Mouse (Mus musculus) hindbrain, embryonic 16.5 days (tissue): ENCODE results near the gene Epb41l1. TPM values are rescaled to one million over a fixed set of nuclear protein-coding genes. Genes with fewer than 3 reads are reported as not detected.

ENCODE experiments used
- ATAC-seq: fragments of 200-750 bp; cut with Nextera tagmentation; 2 replicates; pipeline ENCODE4 v1.8.0; 2017; ENCODE audit warnings: moderate TSS enrichment, moderate library complexity
- H3K27ac ChIP-seq: fragments of 300-500 bp; sonication (generic); 2 replicates; pipeline ENCODE4 v1.5.1; 2014; ENCODE audit warnings: low read depth, mild to moderate bottlenecking, control low read depth, low read length, moderate library complexity
- H3K27me3 ChIP-seq: fragments of 300-500 bp; sonication (generic); replicated peaks from 2 replicates; pipeline ENCODE4 v1.6.1; 2014; ENCODE audit warnings: low read length; ENCODE audit not compliant: control insufficient read depth, insufficient read depth
- H3K36me3 ChIP-seq: fragments of 300-500 bp; sonication (generic); 2 replicates; pipeline ENCODE4 v1.6.1; 2014; ENCODE audit warnings: mild to moderate bottlenecking, low read length, moderate library complexity, mixed read lengths; ENCODE audit not compliant: control insufficient read depth, insufficient read depth
- H3K4me1 ChIP-seq: fragments of 300-500 bp; sonication (generic); 2 replicates; pipeline ENCODE4 v1.6.1; 2014; ENCODE audit warnings: low read depth, low read length; ENCODE audit not compliant: control insufficient read depth, insufficient read depth
- H3K4me2 ChIP-seq: fragments of 300-500 bp; sonication (generic); 2 replicates; pipeline ENCODE4 v1.6.1; 2014; ENCODE audit warnings: mild to moderate bottlenecking, low read length, control low read depth, moderate library complexity
- H3K4me3 ChIP-seq: fragments of 300-500 bp; sonication (generic); 2 replicates; pipeline ENCODE4 v1.5.1; 2014; ENCODE audit warnings: mild to moderate bottlenecking, low read length, control low read depth, moderate library complexity
- H3K9ac ChIP-seq: fragments of 300-500 bp; sonication (generic); 2 replicates; pipeline ENCODE4 v1.6.1; 2014; ENCODE audit warnings: low read depth, mild to moderate bottlenecking, control low read depth, low read length, moderate library complexity
- H3K9me3 ChIP-seq: fragments of 300-500 bp; sonication (generic); 2 replicates; pipeline ENCODE4 v1.6.1; 2014; ENCODE audit warnings: mild to moderate bottlenecking, low read length, moderate library complexity; ENCODE audit not compliant: control insufficient read depth
- WGBS: fragments of 180-500 bp; shearing (Covaris S2); extraction: QIAGEN DNeasy Blood & Tissue Kit; methylation state at CpG from one replicate; pipeline ENCODE4 v1.1.7; 2014; 5-methylcytosine and 5-hydroxymethylcytosine counted together
- polyA plus RNA-seq: library from polyadenylated mRNA; unstranded; fragments of >200 nt; fragmentation: Nextera tagmentation; extraction: Ambion mirVana; gene quantifications from 2 replicates; pipeline ENCODE4 v1.2.1, GENCODE M21; 2015

Gene Epb41l1
- polyA plus RNA-seq, 1 experiment from 2014 or later, result 17.0 TPM

DNA sequence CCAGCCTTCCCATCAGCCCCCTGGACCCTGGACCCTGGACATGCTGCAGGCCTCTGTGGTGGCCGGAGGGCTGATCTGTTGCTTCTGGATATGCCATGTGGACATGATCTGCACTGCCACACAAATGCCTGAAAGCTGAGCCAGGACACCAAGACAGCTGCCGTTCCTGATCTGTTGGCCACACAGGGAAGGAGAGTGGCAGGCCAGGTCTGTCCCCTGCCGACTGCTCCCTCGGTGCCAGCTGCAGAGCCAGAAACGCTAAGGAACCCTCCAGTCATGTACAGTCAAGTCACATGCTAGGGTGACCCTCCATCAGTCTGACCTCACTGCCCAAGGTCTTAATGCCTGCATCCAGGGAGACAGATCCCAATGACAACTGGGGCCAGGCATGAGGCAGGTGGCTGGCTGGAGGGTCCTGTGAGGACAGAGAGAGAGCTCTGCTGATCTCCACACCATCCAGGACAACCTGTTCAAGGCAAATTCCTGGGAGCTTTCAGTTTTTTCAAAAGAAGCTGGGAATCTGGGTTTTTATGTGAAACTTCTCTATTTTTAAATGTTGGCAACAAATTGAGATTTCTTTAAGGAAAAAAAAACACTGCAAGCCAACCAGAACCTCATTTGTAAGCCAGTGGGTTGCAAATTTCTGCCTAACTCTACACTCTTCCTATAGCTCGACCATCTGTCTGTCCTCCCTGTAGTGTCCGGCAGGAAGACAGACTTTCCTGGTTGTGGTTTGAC is 156.3 kb downstream of the Epb41l1 start:
- 75% methylated on average over 7 of the region's 7 CpGs for WGBS
- Histone ChIP-seq H3K36me3 (no peaks in the 10 kb centered on the region), H3K27ac (no peak overlapping the region)

DNA sequence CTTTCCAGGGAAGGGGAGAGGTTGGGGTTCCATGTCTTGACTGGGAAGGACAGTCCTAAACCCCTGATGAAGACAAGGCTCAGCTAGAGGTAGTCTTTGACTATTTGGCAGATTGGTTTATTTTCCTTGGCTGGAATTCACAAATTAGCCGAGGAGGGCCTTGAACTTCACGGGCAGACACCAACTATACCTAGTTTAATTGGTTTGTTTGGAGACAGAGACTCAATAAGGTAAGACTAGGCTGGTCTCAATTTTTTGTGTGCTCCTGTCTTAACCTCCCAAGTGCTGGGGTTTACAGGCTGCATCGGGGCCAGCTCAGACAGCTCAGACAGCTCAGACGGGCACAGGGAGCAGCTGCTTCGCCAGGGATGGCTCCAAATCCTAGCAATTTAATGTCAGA is 159.8 kb downstream of the Epb41l1 start:
- no peaks in the 10 kb centered on the region for H3K9me3 ChIP-seq
- H3K4me1 ChIP-seq, result peaks cover 9% of the 10 kb centered on the region
- no peak overlapping the region for H3K4me2 ChIP-seq
- no peaks in the 10 kb centered on the region for H3K27me3 ChIP-seq
- ATAC-seq, result no peak
- H3K36me3 ChIP-seq, result no peaks in the 10 kb centered on the region
- H3K9ac ChIP-seq, result no peak overlapping the region
- H3K4me3 ChIP-seq, result no peak overlapping the region
- WGBS, result 67% methylated on average over 5 of the region's 5 CpGs
- H3K27ac ChIP-seq, result no peak overlapping the region

More for the DNA sequence above, 156.3 kb downstream of the Epb41l1 start:
- no peak for ATAC-seq
- Histone ChIP-seq H3K4me1 (no peaks in the 10 kb centered on the region; the same call in 1 of the 2 replicates), H3K27me3 (no peaks in the 10 kb centered on the region), H3K4me3 (no peak overlapping the region), H3K9me3 (no peaks in the 10 kb centered on the region), H3K9ac (no peak overlapping the region), H3K4me2 (no peak overlapping the region)

DNA sequence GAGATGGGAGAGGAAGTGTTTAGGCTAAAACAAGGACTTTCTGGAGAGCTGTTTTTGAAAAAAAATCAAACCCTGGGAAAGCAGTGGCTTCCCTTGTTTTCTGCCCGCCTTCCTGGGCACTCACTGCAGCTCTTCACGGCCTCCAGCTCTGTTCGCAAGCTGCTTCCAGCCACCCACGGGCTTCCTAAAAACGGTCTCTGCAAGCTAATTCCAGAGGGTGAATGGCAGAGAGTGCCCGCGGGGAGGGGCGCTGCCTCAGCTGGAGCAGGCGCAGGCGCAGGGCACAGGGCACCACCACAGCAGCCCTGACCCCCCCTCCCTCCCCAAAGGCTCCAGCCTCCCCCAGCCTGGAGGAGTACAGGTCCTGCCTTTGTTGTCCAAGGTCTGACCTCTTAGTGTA is 160.5 kb downstream of the Epb41l1 start:
- no peak overlapping the region for H3K9ac ChIP-seq
- H3K4me1 ChIP-seq, result peaks cover 12% of the 10 kb centered on the region
- H3K9me3 ChIP-seq, result no peaks in the 10 kb centered on the region
- 47% methylated on average over 10 of the region's 10 CpGs for WGBS
- H3K27ac ChIP-seq, result no peak overlapping the region; the same call in 1 of the 2 replicates
- no peak overlapping the region for H3K4me3 ChIP-seq
- peak; percentile 45; the same call in 1 of the 2 replicates for ATAC-seq
- H3K4me2 ChIP-seq, result no peak overlapping the region
- H3K36me3 ChIP-seq, result no peaks in the 10 kb centered on the region
- no peaks in the 10 kb centered on the region for H3K27me3 ChIP-seq

DNA sequence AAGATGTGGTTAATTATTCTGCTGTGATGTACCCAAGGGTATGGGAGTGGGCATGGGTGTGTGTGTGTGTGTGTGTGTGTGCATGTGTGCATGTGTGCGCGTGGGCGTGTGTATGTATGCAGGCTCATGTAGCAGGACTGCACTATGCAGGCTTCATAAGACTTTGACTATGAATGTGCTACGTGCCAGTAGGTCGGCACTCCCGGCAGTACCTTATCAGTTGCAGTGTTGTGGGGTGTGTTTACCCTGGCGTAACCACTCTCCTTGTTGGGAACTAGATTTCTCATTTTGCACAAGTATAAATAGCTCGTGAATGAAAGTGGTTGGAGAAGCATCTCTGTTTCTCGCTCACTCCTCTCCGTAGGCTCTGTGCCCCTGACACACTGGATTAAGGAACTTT is 162.2 kb downstream of the Epb41l1 start:
- 88% methylated on average over 10 of the region's 10 CpGs for WGBS
- no peak for ATAC-seq
- H3K36me3 ChIP-seq, result no peaks in the 10 kb centered on the region

DNA sequence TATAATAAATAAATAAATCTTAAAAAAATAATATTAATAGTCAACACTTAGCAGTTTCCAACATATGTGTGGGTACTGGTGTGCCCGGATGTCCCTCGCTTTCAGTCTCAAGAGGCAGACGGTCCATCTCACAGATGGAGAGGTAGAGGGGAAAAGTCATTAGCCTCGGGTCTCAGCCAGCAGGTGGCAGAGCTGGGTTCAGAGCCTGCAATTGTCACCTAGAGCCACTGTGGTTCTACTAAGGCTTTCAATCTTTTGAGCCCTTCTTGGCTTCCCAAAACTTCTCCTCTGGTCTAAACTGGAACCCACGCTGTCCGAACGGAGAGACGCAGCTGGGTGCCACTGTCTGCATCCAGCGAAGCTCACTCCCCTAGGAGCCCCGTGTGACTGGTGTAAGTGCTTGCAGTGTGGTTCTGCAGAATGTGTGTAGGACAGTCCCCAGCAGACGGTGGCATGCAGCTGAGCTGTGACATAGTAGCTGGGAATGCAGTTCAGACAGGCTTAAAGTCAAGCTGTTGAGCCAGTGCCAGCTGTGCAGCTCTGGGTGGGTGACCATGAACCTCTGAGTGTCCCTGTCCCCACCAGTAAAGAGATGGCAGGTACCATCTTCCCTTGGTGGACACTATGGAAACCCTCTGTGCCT is 163.6 kb downstream of the Epb41l1 start:
- H3K27ac ChIP-seq, result no peak overlapping the region
- no peak overlapping the region for H3K9ac ChIP-seq
- WGBS, result 59% methylated on average over 11 of the region's 11 CpGs

More for the DNA sequence above, 162.2 kb downstream of the Epb41l1 start:
- Histone ChIP-seq H3K27ac (no peak overlapping the region), H3K4me1 (peaks cover 12% of the 10 kb centered on the region), H3K4me2 (no peak overlapping the region), H3K9me3 (no peaks in the 10 kb centered on the region), H3K4me3 (no peak overlapping the region), H3K27me3 (no peaks in the 10 kb centered on the region), H3K9ac (no peak overlapping the region; the same call in 1 of the 2 replicates)

DNA sequence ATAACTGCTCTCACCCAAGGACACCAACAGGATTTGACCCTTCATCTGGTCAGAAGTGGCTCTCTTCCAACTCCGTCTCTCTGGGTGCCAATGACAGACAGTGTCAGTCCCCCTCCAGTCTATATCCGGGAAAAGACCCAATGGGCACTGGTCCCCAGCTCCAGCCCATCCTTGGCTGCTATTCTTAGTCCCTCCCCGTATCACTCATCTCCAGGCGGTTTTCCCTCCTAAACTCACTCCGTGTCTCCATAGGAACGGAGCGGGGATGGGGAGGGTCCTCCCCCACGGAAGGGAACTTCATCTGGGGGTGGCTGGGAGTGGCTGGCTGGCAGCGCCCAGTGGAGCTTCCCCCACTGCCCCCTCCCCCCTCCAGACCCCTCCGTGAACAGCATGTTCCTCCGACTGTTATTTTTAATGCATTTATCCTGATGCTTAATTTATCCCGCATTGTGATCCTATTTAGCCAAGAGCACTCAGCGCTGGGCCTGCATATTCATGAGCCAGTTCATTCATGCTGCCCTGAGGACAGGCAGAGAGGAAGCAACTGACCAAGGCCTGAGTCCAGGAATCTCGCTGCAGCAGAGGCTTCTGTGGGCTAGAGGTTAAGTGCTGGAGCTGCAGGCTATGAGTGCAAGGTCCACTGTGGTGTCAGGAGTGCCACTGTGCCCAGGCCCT is 164.2 kb downstream of the Epb41l1 start:
- H3K27ac ChIP-seq, result no peak overlapping the region; the same call in 1 of the 2 replicates
- no peaks in the 10 kb centered on the region for H3K36me3 ChIP-seq
- peak overlapping the region; percentile 34; the same call in 1 of the 2 replicates for H3K9ac ChIP-seq
- H3K4me3 ChIP-seq, result 0 out of 2 replicates have a peak overlapping the region, but pooled peaks have one; percentile 5
- peak overlapping the region; percentile 47 for H3K4me2 ChIP-seq
- 14% methylated on average over 14 of the region's 14 CpGs for WGBS
- peak; percentile 69 for ATAC-seq
- H3K4me1 ChIP-seq, result peaks cover 12% of the 10 kb centered on the region
- H3K27me3 ChIP-seq, result no peaks in the 10 kb centered on the region
- no peaks in the 10 kb centered on the region for H3K9me3 ChIP-seq

More for the DNA sequence above, 163.6 kb downstream of the Epb41l1 start:
- Histone ChIP-seq H3K36me3 (no peaks in the 10 kb centered on the region), H3K4me2 (peak overlapping the region; percentile 47), H3K9me3 (no peaks in the 10 kb centered on the region), H3K27me3 (no peaks in the 10 kb centered on the region), H3K4me1 (peaks cover 12% of the 10 kb centered on the region), H3K4me3 (no peak overlapping the region)
- ATAC-seq, result peak; percentile 35; the same call in 1 of the 2 replicates

DNA sequence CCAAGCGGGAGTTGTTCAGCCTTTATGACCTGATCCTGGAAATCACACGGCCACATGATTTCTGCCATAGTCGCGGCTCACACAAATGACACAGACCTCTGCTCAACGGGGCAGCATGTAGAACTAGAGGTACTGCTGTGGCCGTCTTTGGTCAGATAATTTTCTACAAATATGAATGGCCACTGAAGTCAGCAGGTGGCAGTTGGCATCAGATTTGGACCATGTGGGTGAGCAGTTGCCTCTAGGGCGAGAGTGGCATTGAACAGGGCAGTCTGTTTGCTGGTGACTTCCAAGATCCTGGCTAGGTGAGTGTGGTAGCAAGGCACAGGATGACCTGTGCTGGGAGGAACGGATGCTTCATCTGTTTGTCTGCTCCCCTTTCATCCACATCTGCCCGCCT is 168.8 kb downstream of the Epb41l1 start:
- H3K9ac ChIP-seq, result no peak overlapping the region
- H3K27ac ChIP-seq, result no peak overlapping the region
- H3K4me1 ChIP-seq, result peaks cover 12% of the 10 kb centered on the region
- ATAC-seq, result no peak
- H3K9me3 ChIP-seq, result no peaks in the 10 kb centered on the region
- H3K4me2 ChIP-seq, result no peak overlapping the region
- no peaks in the 10 kb centered on the region for H3K27me3 ChIP-seq
- WGBS, result 92% methylated on average over 9 of the region's 9 CpGs
- no peaks in the 10 kb centered on the region for H3K36me3 ChIP-seq
- no peak overlapping the region for H3K4me3 ChIP-seq
